Comparison of ENCODE assay signal across 7 mouse cellular contexts in the genomic region with DNA sequence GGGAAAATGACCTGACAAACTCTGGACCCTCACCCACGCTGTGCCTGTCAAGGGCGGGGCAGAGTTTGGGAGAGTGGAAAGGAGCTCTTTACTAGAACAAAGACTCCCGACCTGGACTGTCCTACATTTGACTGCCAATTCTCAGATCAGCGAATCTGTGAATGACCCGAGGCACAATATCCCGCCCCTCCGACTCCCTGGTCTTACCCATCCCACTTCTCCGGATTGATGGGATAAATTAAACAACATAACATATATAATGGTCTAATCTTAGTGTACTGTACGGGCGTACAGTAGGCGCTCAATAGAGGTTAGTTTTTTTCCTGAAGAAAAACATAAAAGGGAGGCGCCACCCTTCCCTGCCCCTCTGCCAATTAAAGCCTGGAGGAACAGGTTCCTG. TPM values are rescaled to one million over a fixed set of nuclear protein-coding genes. Genes with fewer than 3 reads are reported as not detected.
DNase-seq lines count a peak whose midpoint lies in the region; ATAC-seq lines count a peak whose summit lies in the region.

No protein-coding gene starts in this region.

- H3K27me3 ChIP-seq in lung, embryonic 16.5 days (ENCODE audit: control insufficient read depth, insufficient read depth, low read depth, low read length) = no peaks in the 10 kb centered on the region
- no peaks in the 10 kb centered on the region for H3K27me3 ChIP-seq in forebrain, embryonic 12.5 days
- H3K27me3 ChIP-seq in limb, embryonic 12.5 days = no peaks in the 10 kb centered on the region
- H3K27me3 ChIP-seq in stomach, embryonic 14.5 days (ENCODE audit: control insufficient read depth, insufficient read depth, low read length) = no peaks in the 10 kb centered on the region

- H3K9me3 ChIP-seq in lung, embryonic 16.5 days (ENCODE audit: control insufficient read depth, low read length) = no peaks in the 10 kb centered on the region
- no peaks in the 10 kb centered on the region for H3K9me3 ChIP-seq in forebrain, embryonic 12.5 days
- H3K9me3 ChIP-seq in limb, embryonic 12.5 days = no peaks in the 10 kb centered on the region
- H3K9me3 ChIP-seq in stomach, embryonic 14.5 days (ENCODE audit: control insufficient read depth, low read depth, low read length) = no peaks in the 10 kb centered on the region

- WGBS in lung, embryonic 16.5 days = 26% methylated on average over 12 of the region's 12 CpGs
- WGBS in forebrain, embryonic 12.5 days = 16% methylated on average over 12 of the region's 12 CpGs
- 29% methylated on average over 12 of the region's 12 CpGs for WGBS in limb, embryonic 12.5 days
- 26% methylated on average over 12 of the region's 12 CpGs for WGBS in stomach, embryonic 14.5 days

- peaks cover 32% of the 10 kb centered on the region for H3K4me1 ChIP-seq in lung, embryonic 16.5 days (replicated peaks; ENCODE audit: control insufficient read depth, insufficient read depth, low read length)
- H3K4me1 ChIP-seq in forebrain, embryonic 12.5 days = peaks cover 48% of the 10 kb centered on the region
- H3K4me1 ChIP-seq in limb, embryonic 12.5 days (replicated peaks) = peaks cover 37% of the 10 kb centered on the region
- H3K4me1 ChIP-seq in stomach, embryonic 14.5 days (ENCODE audit: control insufficient read depth, insufficient read depth, low read length) = peaks cover 24% of the 10 kb centered on the region; the same call in 1 of the 2 replicates

- H3K4me3 ChIP-seq in lung, embryonic 16.5 days (ENCODE audit: low read length) = peak overlapping the region; percentile 81
- peak overlapping the region; percentile 82 for H3K4me3 ChIP-seq in forebrain, embryonic 12.5 days (replicated peaks)
- H3K4me3 ChIP-seq in limb, embryonic 12.5 days (replicated peaks) = peak overlapping the region; percentile 78
- H3K4me3 ChIP-seq in stomach, embryonic 14.5 days (ENCODE audit: low read depth, low read length) = peak overlapping the region; percentile 57

- H3K27ac ChIP-seq in lung, embryonic 16.5 days (ENCODE audit: low read length) = no peak overlapping the region
- H3K27ac ChIP-seq in forebrain, embryonic 12.5 days = no peak overlapping the region
- no peak overlapping the region for H3K27ac ChIP-seq in limb, embryonic 12.5 days
- no peak overlapping the region for H3K27ac ChIP-seq in stomach, embryonic 14.5 days (ENCODE audit: low read length)

- peak overlapping the region; percentile 90 for H3K4me2 ChIP-seq in lung, embryonic 16.5 days (ENCODE audit: low read depth, low read length)
- H3K4me2 ChIP-seq in forebrain, embryonic 12.5 days = peak overlapping the region; percentile 99
- H3K4me2 ChIP-seq in limb, embryonic 12.5 days = peak overlapping the region; percentile 97
- peak overlapping the region; percentile 97 for H3K4me2 ChIP-seq in stomach, embryonic 14.5 days (replicated peaks; ENCODE audit: low read depth, low read length)

- 0 out of 2 replicates have a peak, but pooled peaks have one; percentile 4 for ATAC-seq in lung, embryonic 16.5 days (ENCODE audit: low read depth)
- ATAC-seq in forebrain, embryonic 12.5 days (ENCODE audit: low FRiP score) = peak; percentile 28; the same call in 1 of the 2 replicates
- no peak for ATAC-seq in limb, embryonic 12.5 days (ENCODE audit: insufficient number of reproducible peaks, insufficient read depth, low FRiP score, low TSS enrichment, low read depth)
- ATAC-seq in stomach, embryonic 14.5 days (ENCODE audit: insufficient number of reproducible peaks, insufficient read depth, low FRiP score, low read depth) = no peak

- peak overlapping the region; percentile 59 for H3K9ac ChIP-seq in lung, embryonic 16.5 days (ENCODE audit: low read length)
- peak overlapping the region; percentile 59 for H3K9ac ChIP-seq in forebrain, embryonic 12.5 days
- H3K9ac ChIP-seq in limb, embryonic 12.5 days (replicated peaks) = 0 out of 2 replicates have a peak overlapping the region, but pooled peaks have one; percentile 42
- 0 out of 2 replicates have a peak overlapping the region, but pooled peaks have one; percentile 15 for H3K9ac ChIP-seq in stomach, embryonic 14.5 days (replicated peaks; ENCODE audit: low read depth, low read length)

- H3K36me3 ChIP-seq in lung, embryonic 16.5 days (ENCODE audit: control insufficient read depth, insufficient read depth, low read length) = no peaks in the 10 kb centered on the region
- H3K36me3 ChIP-seq in forebrain, embryonic 12.5 days (replicated peaks) = no peaks in the 10 kb centered on the region
- H3K36me3 ChIP-seq in limb, embryonic 12.5 days = no peaks in the 10 kb centered on the region
- H3K36me3 ChIP-seq in stomach, embryonic 14.5 days (ENCODE audit: control insufficient read depth, insufficient read depth, low read length) = no peaks in the 10 kb centered on the region

- no peak for DNase-seq in lung, adult 18-20 months
- no peak for DNase-seq in natural killer cell, adult 2 months (ENCODE audit: low spot score in 2 of 2)
- no peak for DNase-seq in adipocyte (ENCODE audit: low spot score)

RNA-seq across cellular contexts. Expression of a gene that starts 0.7 kb away (rescaled TPM):
- 18.4 and 18.8 TPM in 2 replicates for polyA plus RNA-seq in lung, embryonic 16.5 days (2015; fragmentation: Nextera tagmentation; extraction: Ambion mirVana)
- polyA plus RNA-seq in forebrain, embryonic 12.5 days (2016; fragmentation: Nextera tagmentation; extraction: Ambion mirVana) = 13.4 and 14.6 TPM in 2 replicates
- polyA plus RNA-seq in limb, embryonic 12.5 days (2016; fragmentation: Nextera tagmentation; extraction: Ambion mirVana) = 10.6 and 10.8 TPM in 2 replicates
- polyA plus RNA-seq in stomach, embryonic 14.5 days (2014; fragmentation: Nextera tagmentation; extraction: Ambion mirVana) = 3.5 and 4.4 TPM in 2 replicates

RNA-seq across cellular contexts. Expression of a gene that starts 28.2 kb away (rescaled TPM):
- polyA plus RNA-seq in lung, embryonic 16.5 days (2015; fragmentation: Nextera tagmentation; extraction: Ambion mirVana) = 560 and 561 TPM in 2 replicates
- 173 and 228 TPM in 2 replicates for polyA plus RNA-seq in forebrain, embryonic 12.5 days (2016; fragmentation: Nextera tagmentation; extraction: Ambion mirVana)
- polyA plus RNA-seq in limb, embryonic 12.5 days (2016; fragmentation: Nextera tagmentation; extraction: Ambion mirVana) = 652 and 658 TPM in 2 replicates
- 384 and 404 TPM in 2 replicates for polyA plus RNA-seq in stomach, embryonic 14.5 days (2014; fragmentation: Nextera tagmentation; extraction: Ambion mirVana)

RNA-seq across cellular contexts. Expression of a gene that starts 34.7 kb away (rescaled TPM):
- polyA plus RNA-seq in lung, embryonic 16.5 days (2015; fragmentation: Nextera tagmentation; extraction: Ambion mirVana) = 8.2 and 9.1 TPM in 2 replicates
- 5.9 and 6.4 TPM in 2 replicates for polyA plus RNA-seq in forebrain, embryonic 12.5 days (2016; fragmentation: Nextera tagmentation; extraction: Ambion mirVana)
- 9.9 and 11.3 TPM in 2 replicates for polyA plus RNA-seq in limb, embryonic 12.5 days (2016; fragmentation: Nextera tagmentation; extraction: Ambion mirVana)
- 5.1 and 5.6 TPM in 2 replicates for polyA plus RNA-seq in stomach, embryonic 14.5 days (2014; fragmentation: Nextera tagmentation; extraction: Ambion mirVana)

Comparison
In these comparisons a context has a peak if more than half of its experiments do, and no peak if none do; other contexts are left out.
1. ATAC-seq: peak in lung, embryonic 16.5 days (single experiment) and forebrain, embryonic 12.5 days (single experiment); none in limb, embryonic 12.5 days (single experiment) and stomach, embryonic 14.5 days (single experiment).
2. Peak in every context shown above with its lines, with median percentiles within 50 percentile points of each other: H3K4me2 ChIP-seq, H3K4me3 ChIP-seq and H3K9ac ChIP-seq.